Mouse (Mus musculus): ENCODE measurements around the gene Rtkn2. TPM values are rescaled to one million over a fixed set of nuclear protein-coding genes. Genes with fewer than 3 reads are reported as not detected.

Rtkn2 gene
- polyA plus RNA-seq, 1 experiment = 9.5 TPM

DNA sequence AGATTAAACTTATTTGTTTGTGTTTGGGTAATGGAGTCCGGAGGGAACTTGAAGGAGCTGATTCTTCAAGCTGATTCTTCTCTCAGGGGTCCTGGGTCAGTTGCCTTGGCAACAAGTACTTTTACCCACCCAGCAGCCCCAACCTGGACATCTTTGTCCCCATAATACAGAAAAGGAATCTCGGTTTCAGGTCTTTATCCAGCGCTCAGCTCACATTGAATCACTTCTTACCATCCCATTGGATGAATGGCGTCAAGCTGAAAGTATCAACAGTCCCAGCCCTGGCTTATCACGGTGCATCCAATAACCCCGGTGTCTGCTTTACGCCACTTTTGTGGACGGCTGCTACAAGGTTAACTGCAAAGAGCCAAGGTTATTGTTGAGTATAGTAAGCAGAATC lies 89.1 kb downstream of the Rtkn2 start:
- Histone ChIP-seq H3K36me3 (ENCODE audit: control insufficient read depth, insufficient read depth) (no peaks in the 10 kb centered on the region), H3ac (ENCODE audit: control insufficient read depth, insufficient read length, low read depth) (no peak overlapping the region), H3K4me3 (ENCODE audit: insufficient read depth, poor library complexity, severe bottlenecking) (no peak overlapping the region), H3K79me3 (ENCODE audit: low read depth) (no peaks in the 10 kb centered on the region), H3K27me3 (ENCODE audit: control insufficient read depth, insufficient read depth, insufficient read length) (no peaks in the 10 kb centered on the region), H3K79me2 (ENCODE audit: control insufficient read depth, insufficient read depth) (no peaks in the 10 kb centered on the region)
- TF ChIP-seq USF1 (IDR thresholded peaks at IDR 0.05; ENCODE audit: low read depth) = no peak
- no peak for TF ChIP-seq MYOG (IDR thresholded peaks at IDR 0.05; ENCODE audit: control insufficient read depth, extremely low read depth, insufficient read length)
- TF ChIP-seq MYOD1 (IDR thresholded peaks at IDR 0.05; ENCODE audit: control insufficient read depth, insufficient read length, low read depth) = no peak
- no peak for TF ChIP-seq MAX (IDR thresholded peaks at IDR 0.05)
- TF ChIP-seq CTCF (IDR thresholded peaks at IDR 0.05; ENCODE audit: control insufficient read depth, insufficient read depth, insufficient read length) = no peak
- TF ChIP-seq CEBPB (IDR thresholded peaks at IDR 0.05; ENCODE audit: low read depth) = no peak
- no peak for TF ChIP-seq FOSL1 (IDR thresholded peaks at IDR 0.05; ENCODE audit: insufficient read depth, low read length, poor library complexity, severe bottlenecking)

DNA sequence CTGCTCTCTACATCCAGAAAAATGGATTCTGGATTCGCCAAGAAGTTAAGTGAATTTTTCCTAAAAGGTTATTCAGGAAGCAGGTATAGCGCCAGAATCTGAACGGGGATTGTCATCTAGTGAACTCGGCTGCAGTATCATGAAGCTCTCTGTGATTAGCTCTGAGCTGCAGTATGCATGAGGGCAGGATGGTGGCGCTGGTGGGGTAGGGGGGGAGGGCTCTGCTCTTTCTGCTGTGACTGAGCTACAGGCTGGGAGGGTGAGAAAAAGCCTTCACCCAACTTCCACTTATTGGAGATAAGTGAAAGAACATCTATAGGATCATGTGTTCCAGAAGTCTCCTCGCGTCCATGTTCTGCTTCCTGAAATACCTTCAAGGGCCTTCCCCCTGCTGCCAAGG lies 91.7 kb downstream of the Rtkn2 start:
- Histone ChIP-seq H3K79me2 (ENCODE audit: control insufficient read depth, insufficient read depth) (no peaks in the 10 kb centered on the region), H3K27me3 (ENCODE audit: control insufficient read depth, insufficient read depth, insufficient read length) (no peaks in the 10 kb centered on the region), H3K79me3 (ENCODE audit: low read depth) (no peaks in the 10 kb centered on the region), H3K36me3 (ENCODE audit: control insufficient read depth, insufficient read depth) (no peaks in the 10 kb centered on the region), H3K4me3 (ENCODE audit: insufficient read depth, poor library complexity, severe bottlenecking) (no peak overlapping the region), H3ac (ENCODE audit: control insufficient read depth, insufficient read length, low read depth) (no peak overlapping the region)
- no peak for TF ChIP-seq USF1 (IDR thresholded peaks at IDR 0.05; ENCODE audit: low read depth)

DNA sequence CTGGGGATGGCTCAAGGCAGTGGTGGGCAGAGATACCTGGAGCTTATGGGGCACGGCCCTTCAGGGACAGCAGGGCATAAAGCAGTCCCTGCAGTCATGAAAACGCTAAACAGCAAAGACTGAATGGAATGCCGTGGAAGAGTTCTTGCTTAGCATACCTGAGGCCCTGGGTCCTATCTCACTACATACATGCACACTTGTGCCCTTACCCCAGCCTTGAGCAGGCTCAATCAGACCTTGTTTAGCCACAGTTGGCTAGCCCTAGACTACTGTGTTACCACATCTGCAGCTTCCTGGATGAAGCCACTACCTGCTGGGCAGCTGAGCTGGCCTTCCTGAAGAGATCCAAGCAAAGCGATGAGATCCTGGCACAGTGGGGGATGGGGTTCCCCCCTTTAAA lies 93.3 kb downstream of the Rtkn2 start:
- no peak overlapping the region for H3K4me3 ChIP-seq (ENCODE audit: insufficient read depth, poor library complexity, severe bottlenecking)
- TF ChIP-seq MYOD1 (IDR thresholded peaks at IDR 0.05; ENCODE audit: control insufficient read depth, insufficient read length, low read depth) (no peak), CEBPB (IDR thresholded peaks at IDR 0.05; ENCODE audit: low read depth) (no peak), MYOG (IDR thresholded peaks at IDR 0.05; ENCODE audit: control insufficient read depth, extremely low read depth, insufficient read length) (no peak), MAX (IDR thresholded peaks at IDR 0.05) (no peak), FOSL1 (IDR thresholded peaks at IDR 0.05; ENCODE audit: insufficient read depth, low read length, poor library complexity, severe bottlenecking) (no peak), USF1 (IDR thresholded peaks at IDR 0.05; ENCODE audit: low read depth) (no peak), CTCF (IDR thresholded peaks at IDR 0.05; ENCODE audit: control insufficient read depth, insufficient read depth, insufficient read length) (no peak)
- H3K27me3 ChIP-seq (ENCODE audit: control insufficient read depth, insufficient read depth, insufficient read length) = no peaks in the 10 kb centered on the region
- H3K36me3 ChIP-seq (ENCODE audit: control insufficient read depth, insufficient read depth) = no peaks in the 10 kb centered on the region
- H3K79me2 ChIP-seq (ENCODE audit: control insufficient read depth, insufficient read depth) = no peaks in the 10 kb centered on the region
- H3ac ChIP-seq (ENCODE audit: control insufficient read depth, insufficient read length, low read depth) = no peak overlapping the region
- no peaks in the 10 kb centered on the region for H3K79me3 ChIP-seq (ENCODE audit: low read depth)

DNA sequence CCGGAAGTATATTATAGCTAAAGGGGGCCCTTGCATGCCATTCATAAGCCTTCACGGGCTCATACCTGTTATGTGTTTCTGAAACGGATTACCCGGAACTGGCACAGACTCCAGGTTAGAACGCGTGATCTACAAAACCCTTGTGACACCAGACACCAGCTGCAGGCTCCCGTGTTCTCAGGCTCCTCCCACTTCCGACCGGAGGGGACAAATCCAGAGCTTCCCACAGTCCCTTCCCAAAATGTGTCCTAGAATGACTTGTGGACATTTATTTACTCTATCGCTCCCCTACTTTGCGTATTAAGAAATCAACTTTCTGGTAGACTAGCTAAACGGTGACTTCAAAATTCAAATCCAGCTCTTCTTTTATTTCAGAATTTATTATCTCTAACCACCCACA lies 94.9 kb downstream of the Rtkn2 start:
- no peaks in the 10 kb centered on the region for H3K36me3 ChIP-seq (ENCODE audit: control insufficient read depth, insufficient read depth)
- H3K79me3 ChIP-seq (ENCODE audit: low read depth) = no peaks in the 10 kb centered on the region
- no peak overlapping the region for H3ac ChIP-seq (ENCODE audit: control insufficient read depth, insufficient read length, low read depth)
- H3K4me3 ChIP-seq (ENCODE audit: insufficient read depth, poor library complexity, severe bottlenecking) = no peak overlapping the region
- no peaks in the 10 kb centered on the region for H3K79me2 ChIP-seq (ENCODE audit: control insufficient read depth, insufficient read depth)
- no peaks in the 10 kb centered on the region for H3K27me3 ChIP-seq (ENCODE audit: control insufficient read depth, insufficient read depth, insufficient read length)
- no peak for TF ChIP-seq CTCF (IDR thresholded peaks at IDR 0.05; ENCODE audit: control insufficient read depth, insufficient read depth, insufficient read length)
- TF ChIP-seq USF1 (IDR thresholded peaks at IDR 0.05; ENCODE audit: low read depth) = no peak
- TF ChIP-seq MYOG (IDR thresholded peaks at IDR 0.05; ENCODE audit: control insufficient read depth, extremely low read depth, insufficient read length) = no peak
- TF ChIP-seq CEBPB (IDR thresholded peaks at IDR 0.05; ENCODE audit: low read depth) = no peak
- no peak for TF ChIP-seq MYOD1 (IDR thresholded peaks at IDR 0.05; ENCODE audit: control insufficient read depth, insufficient read length, low read depth)
- no peak for TF ChIP-seq MAX (IDR thresholded peaks at IDR 0.05)
- TF ChIP-seq FOSL1 (IDR thresholded peaks at IDR 0.05; ENCODE audit: insufficient read depth, low read length, poor library complexity, severe bottlenecking) = no peak

DNA sequence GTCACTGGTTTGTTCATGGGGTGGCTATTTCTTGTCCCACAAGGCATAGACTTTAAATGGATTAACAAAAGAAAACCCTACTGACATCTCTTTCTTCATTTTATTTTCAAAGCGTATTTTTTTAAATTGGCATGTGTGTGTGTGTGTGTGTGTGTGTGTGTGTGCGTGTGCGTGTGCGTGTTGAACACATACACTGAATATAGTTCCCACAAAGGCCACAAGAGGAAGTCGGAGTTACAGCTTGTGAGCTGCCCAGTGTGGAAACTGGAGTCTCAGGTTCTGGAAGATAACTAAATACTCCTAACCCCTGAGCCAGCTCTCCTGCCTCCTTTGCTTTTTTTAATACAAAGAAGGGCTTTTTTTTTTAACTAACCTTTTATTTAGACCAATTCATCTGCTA lies 95.8 kb downstream of the Rtkn2 start:
- H3K79me3 ChIP-seq (ENCODE audit: low read depth) = no peaks in the 10 kb centered on the region
- H3ac ChIP-seq (ENCODE audit: control insufficient read depth, insufficient read length, low read depth) = no peak overlapping the region
- no peaks in the 10 kb centered on the region for H3K27me3 ChIP-seq (ENCODE audit: control insufficient read depth, insufficient read depth, insufficient read length)

DNA sequence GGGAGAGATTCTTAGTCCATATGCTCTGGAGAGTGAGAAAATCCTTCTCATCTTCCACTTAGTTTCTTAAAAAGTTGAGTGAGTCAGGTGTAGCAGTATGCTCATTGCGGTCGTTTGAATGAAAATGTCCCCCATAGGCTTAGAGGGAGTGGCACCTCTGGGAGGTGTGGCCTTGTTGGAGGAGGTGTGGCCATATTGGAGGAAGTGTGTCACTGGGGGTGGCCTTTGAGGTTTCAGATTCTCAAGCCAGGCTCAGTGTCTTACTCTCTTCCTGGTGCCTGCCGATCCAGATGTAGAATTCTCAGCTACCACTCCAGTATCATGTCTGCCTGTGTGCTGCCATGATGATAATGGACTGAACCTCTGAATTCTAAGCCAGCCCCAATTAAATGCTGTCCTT lies 99.3 kb downstream of the Rtkn2 start:
- H3K79me3 ChIP-seq (ENCODE audit: low read depth) = no peaks in the 10 kb centered on the region
- H3K4me3 ChIP-seq (ENCODE audit: insufficient read depth, poor library complexity, severe bottlenecking) = no peak overlapping the region
- H3K36me3 ChIP-seq (ENCODE audit: control insufficient read depth, insufficient read depth) = no peaks in the 10 kb centered on the region
- H3K27me3 ChIP-seq (ENCODE audit: control insufficient read depth, insufficient read depth, insufficient read length) = no peaks in the 10 kb centered on the region
- no peaks in the 10 kb centered on the region for H3K79me2 ChIP-seq (ENCODE audit: control insufficient read depth, insufficient read depth)
- no peak overlapping the region for H3ac ChIP-seq (ENCODE audit: control insufficient read depth, insufficient read length, low read depth)
- TF ChIP-seq MYOD1 (IDR thresholded peaks at IDR 0.05; ENCODE audit: control insufficient read depth, insufficient read length, low read depth) = no peak
- TF ChIP-seq CEBPB (IDR thresholded peaks at IDR 0.05; ENCODE audit: low read depth) = no peak
- TF ChIP-seq CTCF (IDR thresholded peaks at IDR 0.05; ENCODE audit: control insufficient read depth, insufficient read depth, insufficient read length) = no peak
- TF ChIP-seq MAX (IDR thresholded peaks at IDR 0.05) = no peak
- TF ChIP-seq USF1 (IDR thresholded peaks at IDR 0.05; ENCODE audit: low read depth) = no peak
- no peak for TF ChIP-seq MYOG (IDR thresholded peaks at IDR 0.05; ENCODE audit: control insufficient read depth, extremely low read depth, insufficient read length)
- no peak for TF ChIP-seq FOSL1 (IDR thresholded peaks at IDR 0.05; ENCODE audit: insufficient read depth, low read length, poor library complexity, severe bottlenecking)

More for the DNA sequence above, 95.8 kb downstream of the Rtkn2 start:
- TF ChIP-seq MYOD1 (IDR thresholded peaks at IDR 0.05; ENCODE audit: control insufficient read depth, insufficient read length, low read depth) (no peak), MYOG (IDR thresholded peaks at IDR 0.05; ENCODE audit: control insufficient read depth, extremely low read depth, insufficient read length) (no peak), CEBPB (IDR thresholded peaks at IDR 0.05; ENCODE audit: low read depth) (no peak), FOSL1 (IDR thresholded peaks at IDR 0.05; ENCODE audit: insufficient read depth, low read length, poor library complexity, severe bottlenecking) (no peak), MAX (IDR thresholded peaks at IDR 0.05) (no peak), USF1 (IDR thresholded peaks at IDR 0.05; ENCODE audit: low read depth) (no peak), CTCF (IDR thresholded peaks at IDR 0.05; ENCODE audit: control insufficient read depth, insufficient read depth, insufficient read length) (no peak)
- Histone ChIP-seq H3K79me2 (ENCODE audit: control insufficient read depth, insufficient read depth) (no peaks in the 10 kb centered on the region), H3K4me3 (ENCODE audit: insufficient read depth, poor library complexity, severe bottlenecking) (no peak overlapping the region), H3K36me3 (ENCODE audit: control insufficient read depth, insufficient read depth) (no peaks in the 10 kb centered on the region)

All from C2C12 (cell line).